Mouse (Mus musculus) midbrain, embryonic 11.5 days (tissue): ENCODE results near the gene Scimp. TPM values are rescaled to one million over a fixed set of nuclear protein-coding genes. Genes with fewer than 3 reads are reported as not detected.
"Not testable (repeated sequence)": the region's sequence is repeated elsewhere in the genome, so short reads cannot be mapped to it uniquely, and the experiment has no call there.

Source experiments
- ATAC-seq: fragments of 200-750 bp; cut with Nextera tagmentation; 2 replicates; pipeline ENCODE4 v1.8.0; 2017; ENCODE audit warnings: moderate TSS enrichment, moderate library complexity; ENCODE audit not compliant: low FRiP score
- DNase-seq: peaks from one replicate; pipeline ENCODE4 v3.0.0; 2015; ENCODE audit warnings: low spot score; ENCODE audit errors: missing footprints
- H3K27ac ChIP-seq: fragments of 300-500 bp; sonication (generic); 2 replicates; pipeline ENCODE4 v1.5.1; 2014; ENCODE audit warnings: low read depth, low read length
- H3K27me3 ChIP-seq: fragments of 300-500 bp; sonication (generic); 2 replicates; pipeline ENCODE4 v1.6.1; 2014; ENCODE audit warnings: mild to moderate bottlenecking, low read length, moderate library complexity, mixed read lengths; ENCODE audit not compliant: control insufficient read depth, insufficient read depth
- H3K36me3 ChIP-seq: fragments of 300-500 bp; sonication (generic); 2 replicates; pipeline ENCODE4 v1.6.1; 2014; ENCODE audit warnings: mild to moderate bottlenecking, low read length, moderate library complexity, mixed read lengths; ENCODE audit not compliant: control insufficient read depth, insufficient read depth
- H3K4me1 ChIP-seq: fragments of 300-500 bp; sonication (generic); 2 replicates; pipeline ENCODE4 v1.6.1; 2014; ENCODE audit warnings: low read length; ENCODE audit not compliant: control insufficient read depth, insufficient read depth
- H3K4me2 ChIP-seq: fragments of 300-500 bp; sonication (generic); 2 replicates; pipeline ENCODE4 v1.6.1; 2014; ENCODE audit warnings: mild to moderate bottlenecking, moderate library complexity
- H3K4me3 ChIP-seq: fragments of 300-500 bp; sonication (generic); 2 replicates; pipeline ENCODE4 v1.5.1; 2014; ENCODE audit warnings: low read depth, low read length
- H3K9ac ChIP-seq: fragments of 300-500 bp; sonication (generic); 2 replicates; pipeline ENCODE4 v1.6.1; 2014; ENCODE audit warnings: low read length
- H3K9me3 ChIP-seq: fragments of 300-500 bp; sonication (generic); 2 replicates; pipeline ENCODE4 v1.6.1; 2016; ENCODE audit warnings: low read length; ENCODE audit not compliant: control insufficient read depth
- WGBS: fragments of 180-500 bp; shearing (Covaris S2); extraction: QIAGEN DNeasy Blood & Tissue Kit; methylation state at CpG from one replicate; pipeline ENCODE4 v1.1.7; 2014; 5-methylcytosine and 5-hydroxymethylcytosine counted together
- polyA plus RNA-seq: library from polyadenylated mRNA; unstranded; fragments of >200 nt; fragmentation: Nextera tagmentation; extraction: Ambion mirVana; gene quantifications from 2 replicates; pipeline ENCODE4 v1.2.1, GENCODE M21; 2014

The Scimp gene
- polyA plus RNA-seq, 1 experiment from 2014 or later, result not detected

- Histone ChIP-seq H3K9ac (peak within 1 kb of the TSS; percentile 84), H3K27me3 (no peaks in the 10 kb centered on the region), H3K36me3 (no peaks in the 10 kb centered on the region), H3K4me3 (peak within 1 kb of the TSS; percentile 73), H3K4me1 (peaks cover 9% of the 10 kb centered on the region; the same call in 1 of the 2 replicates), H3K4me2 (peak within 1 kb of the TSS; percentile 55), H3K9me3 (no peaks in the 10 kb centered on the region), H3K27ac (peak within 1 kb of the TSS; percentile 50)
- peak; percentile 97 for DNase-seq
- ATAC-seq, result peak; percentile 84
- WGBS, result under 1% methylated on average over 76 of the region's 78 CpGs
Measured at GRCm38 (mm10) chr11:70763936-70764808, 48.2 kb downstream of the Scimp start, which contains the start of gene Zfp3. Gene Zfp3 (plus strand): TSS chr11:70764209.

DNA sequence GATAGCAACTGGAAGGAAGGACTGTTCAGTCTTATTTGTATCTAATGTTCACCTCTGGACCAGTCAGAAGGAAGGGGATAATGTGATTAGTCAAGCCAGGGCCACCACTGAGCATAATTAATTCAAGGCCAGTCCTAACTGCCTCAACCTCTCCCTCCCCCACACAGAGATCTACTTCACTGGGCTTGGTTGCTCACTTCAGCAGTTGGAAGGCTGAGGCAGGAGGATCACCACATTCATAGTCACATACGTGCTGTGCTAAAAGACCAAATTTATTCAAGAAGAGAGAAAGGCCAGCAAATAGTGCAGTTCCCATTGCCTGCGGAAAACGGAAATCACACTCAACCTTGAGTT lies 48.8 kb downstream of the Scimp start:
- H3K27me3 ChIP-seq, result no peaks in the 10 kb centered on the region
- WGBS, result 32% methylated on average over 3 of the region's 3 CpGs
- DNase-seq, result peak; percentile 82

DNA sequence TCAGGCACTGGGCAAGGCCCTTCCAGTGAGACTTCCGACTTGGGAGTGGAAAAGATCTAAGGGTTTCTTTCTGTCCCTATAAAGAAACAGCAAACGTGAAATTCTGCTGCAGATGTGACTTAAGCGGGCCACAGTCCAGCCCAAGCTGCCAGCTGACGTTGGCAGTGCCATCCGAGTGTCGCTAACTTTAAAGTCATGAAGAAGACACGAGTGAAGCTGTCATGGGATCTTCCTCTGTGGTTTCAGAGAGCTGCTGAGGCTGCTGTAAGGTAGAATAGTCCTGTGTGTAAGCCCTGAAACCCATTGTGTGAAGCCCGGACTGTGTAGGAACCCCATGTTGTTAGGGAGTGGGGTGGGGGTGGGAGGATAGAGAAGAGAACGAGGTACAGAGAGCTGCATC lies 49.7 kb downstream of the Scimp start:
- no peak overlapping the region for H3K27ac ChIP-seq
- H3K9ac ChIP-seq, result no peak overlapping the region
- no peak for ATAC-seq
- no peaks in the 10 kb centered on the region for H3K9me3 ChIP-seq
- H3K27me3 ChIP-seq, result no peaks in the 10 kb centered on the region
- WGBS, result 85% methylated on average over 9 of the region's 9 CpGs
- no peak overlapping the region for H3K4me3 ChIP-seq
- no peak for DNase-seq
- no peaks in the 10 kb centered on the region for H3K36me3 ChIP-seq
- H3K4me2 ChIP-seq, result no peak overlapping the region
- peaks cover 9% of the 10 kb centered on the region; the same call in 1 of the 2 replicates for H3K4me1 ChIP-seq

More for the DNA sequence above, 48.8 kb downstream of the Scimp start:
- peak overlapping the region; percentile 73 for H3K4me3 ChIP-seq
- H3K36me3 ChIP-seq, result no peaks in the 10 kb centered on the region
- peak; percentile 70; the same call in 1 of the 2 replicates for ATAC-seq
- H3K9me3 ChIP-seq, result no peaks in the 10 kb centered on the region
- H3K4me1 ChIP-seq, result peaks cover 9% of the 10 kb centered on the region; the same call in 1 of the 2 replicates
- no peak overlapping the region for H3K27ac ChIP-seq
- H3K9ac ChIP-seq, result peak overlapping the region; percentile 84
- peak overlapping the region; percentile 55 for H3K4me2 ChIP-seq

GRCm38 (mm10) chr11:70760446-70760845 lies 51.9 kb downstream of the Scimp start:
- not testable (repeated sequence) for H3K9me3 ChIP-seq, H3K27me3 ChIP-seq, H3K36me3 ChIP-seq, H3K4me3 ChIP-seq, ATAC-seq, H3K27ac ChIP-seq, H3K9ac ChIP-seq, DNase-seq, H3K4me2 ChIP-seq, H3K4me1 ChIP-seq
- WGBS, result 74% methylated on average over 3 of the region's 3 CpGs

- Histone ChIP-seq H3K36me3 (no peaks in the 10 kb centered on the region), H3K4me3 (no peak overlapping the region), H3K4me2 (no peak overlapping the region), H3K9me3 (no peaks in the 10 kb centered on the region), H3K9ac (no peak overlapping the region), H3K4me1 (no peaks in the 10 kb centered on the region), H3K27ac (no peak overlapping the region), H3K27me3 (no peaks in the 10 kb centered on the region)
- DNase-seq (peak; percentile 98), ATAC-seq (0 out of 2 replicates have a peak, but pooled peaks have one; percentile 35)
- whole genome bisulfite sequencing, result 12% methylated on average over 7 of the region's 7 CpGs
Measured at GRCm38 (mm10) chr11:70755645-70756044, 56.7 kb downstream of the Scimp start.

GRCm38 (mm10) chr11:70754958-70755357 lies 57.4 kb downstream of the Scimp start:
- no peaks in the 10 kb centered on the region for H3K27me3 ChIP-seq
- no peak for DNase-seq
- 69% methylated on average over 7 of the region's 7 CpGs for WGBS
- no peaks in the 10 kb centered on the region for H3K36me3 ChIP-seq
- no peak overlapping the region for H3K27ac ChIP-seq
- no peak overlapping the region for H3K9ac ChIP-seq
- no peaks in the 10 kb centered on the region for H3K9me3 ChIP-seq
- no peak overlapping the region for H3K4me3 ChIP-seq
- H3K4me1 ChIP-seq, result no peaks in the 10 kb centered on the region
- no peak overlapping the region for H3K4me2 ChIP-seq
- no peak for ATAC-seq

- Histone ChIP-seq H3K4me1 (no peaks in the 10 kb centered on the region), H3K27ac (no peak overlapping the region), H3K4me3 (no peak overlapping the region), H3K9me3 (no peaks in the 10 kb centered on the region), H3K27me3 (no peaks in the 10 kb centered on the region), H3K9ac (no peak overlapping the region), H3K36me3 (no peaks in the 10 kb centered on the region), H3K4me2 (no peak overlapping the region)
- DNase-seq (no peak), ATAC-seq (no peak)
- 64% methylated on average over 4 of the region's 4 CpGs for WGBS
Measured at GRCm38 (mm10) chr11:70754476-70754875, 57.9 kb downstream of the Scimp start.

DNA sequence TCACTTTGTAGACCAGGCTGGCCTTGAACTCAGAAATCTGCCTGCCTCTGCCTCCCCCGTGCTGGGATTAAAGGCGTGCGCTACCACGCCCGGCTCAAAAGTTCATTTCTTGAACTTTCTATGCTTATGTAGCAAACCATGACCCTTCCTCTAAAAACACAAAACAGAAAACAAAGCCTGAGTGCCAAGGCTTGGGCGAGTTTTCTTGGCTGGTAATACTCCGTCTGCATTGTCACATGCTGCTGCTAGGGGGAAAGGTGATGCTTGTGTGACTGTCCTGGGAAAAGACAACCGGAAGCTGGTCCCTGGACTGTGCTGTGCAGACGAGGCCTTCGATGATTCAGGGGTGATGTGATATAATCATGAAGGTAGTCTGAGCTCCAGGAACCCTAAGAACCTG lies 59.2 kb downstream of the Scimp start:
- no peaks in the 10 kb centered on the region for H3K9me3 ChIP-seq
- no peak for DNase-seq
- no peaks in the 10 kb centered on the region for H3K36me3 ChIP-seq
- no peaks in the 10 kb centered on the region for H3K4me1 ChIP-seq
- H3K27ac ChIP-seq, result no peak overlapping the region
- H3K4me3 ChIP-seq, result no peak overlapping the region
- no peaks in the 10 kb centered on the region for H3K27me3 ChIP-seq
- no peak overlapping the region for H3K4me2 ChIP-seq
- ATAC-seq, result no peak
- no peak overlapping the region for H3K9ac ChIP-seq
- 89% methylated on average over 10 of the region's 10 CpGs for WGBS

DNA sequence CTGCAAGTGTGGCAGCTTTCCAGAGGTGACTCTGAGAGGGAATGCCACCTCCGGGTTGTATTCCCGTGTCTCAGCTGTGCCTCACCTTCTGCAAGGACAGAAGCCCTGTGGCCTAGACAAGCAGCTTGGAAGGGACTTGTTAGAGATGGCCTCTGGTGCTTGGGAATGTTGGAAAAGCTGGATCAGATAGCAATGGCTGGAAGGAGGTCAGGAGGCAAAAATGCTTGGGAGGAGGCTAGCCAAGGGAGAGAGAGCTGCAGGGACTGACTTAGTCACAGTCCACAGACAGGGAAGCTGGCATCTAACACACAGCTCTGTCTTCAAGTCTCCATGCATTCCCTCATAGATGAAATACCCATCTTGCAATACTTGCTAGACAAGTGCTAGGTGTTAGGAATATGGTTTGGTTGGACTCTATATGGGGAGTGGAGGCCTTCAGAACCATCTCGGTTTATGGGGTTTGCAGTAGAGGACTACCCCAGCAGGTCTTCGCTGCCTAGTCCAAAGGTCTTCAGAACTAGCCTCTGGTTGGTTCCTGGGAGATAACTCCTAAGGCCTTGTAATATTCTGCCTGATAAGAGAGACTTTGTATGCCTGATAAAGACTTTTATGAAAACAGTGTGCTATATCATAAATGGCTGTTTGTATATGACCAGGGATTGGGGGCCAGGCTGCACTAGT lies 59.9 kb downstream of the Scimp start:
- no peaks in the 10 kb centered on the region for H3K27me3 ChIP-seq
- ATAC-seq (no peak), DNase-seq (no peak)
- no peaks in the 10 kb centered on the region for H3K4me1 ChIP-seq
- no peaks in the 10 kb centered on the region for H3K36me3 ChIP-seq
- no peak overlapping the region for H3K27ac ChIP-seq
- 90% methylated on average over 4 of the region's 4 CpGs for WGBS
- no peak overlapping the region for H3K9ac ChIP-seq
- no peak overlapping the region for H3K4me3 ChIP-seq
- no peaks in the 10 kb centered on the region for H3K9me3 ChIP-seq
- H3K4me2 ChIP-seq, result no peak overlapping the region
